Mouse (Mus musculus) ovary, adult 18-20 months (tissue): ENCODE data around the gene Large2.

ENCODE experiments used
- DNase-seq: peaks from one replicate; pipeline ENCODE4 v3.0.0; 2022; ENCODE audit warnings: low spot score, mixed read lengths

Large2 gene

GRCm38 (mm10) chr2:92327601-92328000, 47.1 kb downstream of the Large2 start:
- no peak for DNase-seq

DNA sequence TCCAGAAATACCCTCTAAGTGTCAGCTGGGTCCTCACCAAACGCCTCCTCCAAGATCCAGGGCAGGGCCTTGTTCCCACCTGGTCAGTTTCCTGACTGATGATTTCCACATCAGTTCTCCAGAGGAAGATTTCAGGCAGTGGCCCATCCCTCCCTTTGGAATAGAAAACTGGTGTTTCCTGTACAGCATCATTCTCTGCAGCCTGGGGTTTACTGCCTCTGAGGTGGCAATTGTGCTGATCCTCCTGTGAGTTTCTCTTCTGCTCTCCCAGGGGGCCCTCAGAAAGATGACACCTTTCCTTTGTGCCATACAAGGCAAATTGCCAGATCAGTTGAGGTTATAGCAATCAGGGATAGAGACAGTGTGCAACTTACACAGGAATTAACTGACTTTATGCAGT, 48.4 kb downstream of the Large2 start:
- no peak for DNase-seq

- no peak for DNase-seq
Measured at GRCm38 (mm10) chr2:92325676-92326075, 49.0 kb downstream of the Large2 start.

GRCm38 (mm10) chr2:92322669-92323068, 52.0 kb downstream of the Large2 start:
- DNase-seq = no peak

GRCm38 (mm10) chr2:92317228-92317627, 57.4 kb downstream of the Large2 start:
- DNase-seq = no peak

- no peak for DNase-seq
Measured at GRCm38 (mm10) chr2:92316652-92317051, 58.0 kb downstream of the Large2 start.
